Mouse (Mus musculus): ENCODE data around the gene D5Ertd579e.

Gene D5Ertd579e

GRCm38 (mm10) chr5:36720219-36720618 lies 24.4 kb upstream of the D5Ertd579e start:
- DNase-seq, result peak in 1 of 2 experiments; percentile 4

- DNase-seq, result peak in 1 of 2 experiments; percentile 7
Observed at GRCm38 (mm10) chr5:36719601-36720000, 23.8 kb upstream of the D5Ertd579e start.

- no peak for DNase-seq
Observed at GRCm38 (mm10) chr5:36719135-36719534, 23.3 kb upstream of the D5Ertd579e start.

- DNase-seq, result no peak
Observed at GRCm38 (mm10) chr5:36717889-36718288, 22.1 kb upstream of the D5Ertd579e start.

GRCm38 (mm10) chr5:36716816-36717215 lies 21.0 kb upstream of the D5Ertd579e start:
- no peak for DNase-seq

- peak in 1 of 2 experiments; percentile 30 for DNase-seq
Observed at GRCm38 (mm10) chr5:36714832-36715231, 19.0 kb upstream of the D5Ertd579e start.

GRCm38 (mm10) chr5:36713693-36714092 lies 17.9 kb upstream of the D5Ertd579e start:
- peak in 1 of 2 experiments; percentile 20 for DNase-seq

- DNase-seq, result peak; percentile 93 to 97
Observed at GRCm38 (mm10) chr5:36712553-36713534, 17.0 kb upstream of the D5Ertd579e start.

GRCm38 (mm10) chr5:36711863-36712262 lies 16.0 kb upstream of the D5Ertd579e start:
- DNase-seq, result no peak

GRCm38 (mm10) chr5:36705792-36706191 lies 10.0 kb upstream of the D5Ertd579e start:
- no peak for DNase-seq

GRCm38 (mm10) chr5:36705390-36705789 lies 9.6 kb upstream of the D5Ertd579e start:
- DNase-seq, result no peak

GRCm38 (mm10) chr5:36704684-36705083 lies 8.9 kb upstream of the D5Ertd579e start:
- DNase-seq, result no peak

- peak; percentile 39 to 52 for DNase-seq
Observed at GRCm38 (mm10) chr5:36700939-36701620, 5.3 kb upstream of the D5Ertd579e start.

GRCm38 (mm10) chr5:36698689-36699088 lies 2.9 kb upstream of the D5Ertd579e start:
- no peak for DNase-seq

GRCm38 (mm10) chr5:36698067-36698670 lies 2.3 kb upstream of the D5Ertd579e start:
- DNase-seq, result peak; percentile 50 to 58

- DNase-seq, result peak; percentile 70 to 92
Observed at GRCm38 (mm10) chr5:36696504-36697300, 878 bp upstream of the D5Ertd579e start.

- DNase-seq, result no peak
Observed at GRCm38 (mm10) chr5:36695005-36695404, 819 bp downstream of the D5Ertd579e start.

GRCm38 (mm10) chr5:36693651-36694050 lies 2.2 kb downstream of the D5Ertd579e start:
- DNase-seq, result no peak

GRCm38 (mm10) chr5:36691423-36691822 lies 4.4 kb downstream of the D5Ertd579e start:
- no peak for DNase-seq

- no peak for DNase-seq
Observed at GRCm38 (mm10) chr5:36685170-36685569, 10.7 kb downstream of the D5Ertd579e start.

GRCm38 (mm10) chr5:36683586-36683985 lies 12.2 kb downstream of the D5Ertd579e start:
- DNase-seq, result no peak

GRCm38 (mm10) chr5:36681219-36681618 lies 14.6 kb downstream of the D5Ertd579e start:
- DNase-seq, result no peak

Data from kidney, postnatal 25 days (tissue).